Mouse (Mus musculus): ENCODE results near the gene Nfat5. TPM values are rescaled to one million over a fixed set of nuclear protein-coding genes. Genes with fewer than 3 reads are reported as not detected.

Nfat5 gene
- total RNA-seq, 2 experiments from 2014 or later: 57.4 to 69.3 TPM

- Histone ChIP-seq H3K27ac (no peak overlapping the region), H3K4me3 (no peak overlapping the region)
- no peak for TF ChIP-seq CTCF (conservative IDR thresholded peaks at IDR 0.05)
- no peak for DNase-seq (ENCODE audit: low spot score in 2 of 2)
Observed at GRCm38 (mm10) chr8:107269191-107269590, 24.1 kb upstream of the Nfat5 start.

- DNase-seq (ENCODE audit: low spot score in 2 of 2): no peak
- Histone ChIP-seq H3K27ac (no peak overlapping the region), H3K4me3 (no peak overlapping the region)
- no peak for TF ChIP-seq CTCF (conservative IDR thresholded peaks at IDR 0.05)
Observed at GRCm38 (mm10) chr8:107269617-107270139, 23.6 kb upstream of the Nfat5 start.

GRCm38 (mm10) chr8:107270287-107270686 is 23.0 kb upstream of the Nfat5 start:
- Histone ChIP-seq H3K4me3 (no peak overlapping the region), H3K27ac (no peak overlapping the region)
- TF ChIP-seq CTCF (conservative IDR thresholded peaks at IDR 0.05): no peak
- no peak for DNase-seq (ENCODE audit: low spot score in 2 of 2)

- Histone ChIP-seq H3K27ac (no peak overlapping the region), H3K4me3 (no peak overlapping the region)
- no peak for TF ChIP-seq CTCF (conservative IDR thresholded peaks at IDR 0.05)
- DNase-seq (ENCODE audit: low spot score in 2 of 2): no peak
Observed at GRCm38 (mm10) chr8:107270751-107271150, 22.5 kb upstream of the Nfat5 start.

- H3K4me3 ChIP-seq: no peak overlapping the region
- no peak for DNase-seq (ENCODE audit: low spot score in 2 of 2)
- no peak overlapping the region for H3K27ac ChIP-seq
- no peak for TF ChIP-seq CTCF (conservative IDR thresholded peaks at IDR 0.05)
Observed at GRCm38 (mm10) chr8:107277323-107277883, 15.9 kb upstream of the Nfat5 start.

GRCm38 (mm10) chr8:107278571-107278970 is 14.7 kb upstream of the Nfat5 start:
- Histone ChIP-seq H3K27ac (no peak overlapping the region), H3K4me3 (no peak overlapping the region)
- no peak for TF ChIP-seq CTCF (conservative IDR thresholded peaks at IDR 0.05)
- DNase-seq (ENCODE audit: low spot score in 2 of 2): no peak

GRCm38 (mm10) chr8:107286686-107287085 is 6.6 kb upstream of the Nfat5 start:
- Histone ChIP-seq H3K27ac (no peak overlapping the region), H3K4me3 (no peak overlapping the region)
- TF ChIP-seq CTCF (conservative IDR thresholded peaks at IDR 0.05): no peak
- DNase-seq (ENCODE audit: low spot score in 2 of 2): no peak

GRCm38 (mm10) chr8:107287522-107287921 is 5.7 kb upstream of the Nfat5 start:
- TF ChIP-seq CTCF (conservative IDR thresholded peaks at IDR 0.05): no peak
- no peak for DNase-seq (ENCODE audit: low spot score in 2 of 2)
- Histone ChIP-seq H3K27ac (no peak overlapping the region), H3K4me3 (no peak overlapping the region)

- Histone ChIP-seq H3K27ac (no peak overlapping the region), H3K4me3 (no peak overlapping the region)
- DNase-seq (ENCODE audit: low spot score in 2 of 2): no peak
- TF ChIP-seq CTCF (conservative IDR thresholded peaks at IDR 0.05): no peak
Observed at GRCm38 (mm10) chr8:107291171-107291601, 2.1 kb upstream of the Nfat5 start.

GRCm38 (mm10) chr8:107292119-107292927 is 947 bp upstream of the Nfat5 start:
- Histone ChIP-seq H3K4me3 (peak overlapping the region; percentile 97), H3K27ac (peak overlapping the region; percentile 99)
- TF ChIP-seq CTCF (conservative IDR thresholded peaks at IDR 0.05): peak; percentile 36
- DNase-seq (ENCODE audit: low spot score in 2 of 2): no peak

- H3K4me3 ChIP-seq: peak overlapping the region; percentile 97
- no peak for TF ChIP-seq CTCF (conservative IDR thresholded peaks at IDR 0.05)
- peak overlapping the region; percentile 99 for H3K27ac ChIP-seq
- peak in 1 of 2 experiments; percentile 16 for DNase-seq (ENCODE audit: low spot score in 2 of 2)
Observed at GRCm38 (mm10) chr8:107293641-107294628, 665 bp downstream of the Nfat5 start.

GRCm38 (mm10) chr8:107295450-107295849 is 2.2 kb downstream of the Nfat5 start:
- no peak for TF ChIP-seq CTCF (conservative IDR thresholded peaks at IDR 0.05)
- H3K27ac ChIP-seq: peak overlapping the region; percentile 99

More at GRCm38 (mm10) chr8:107295450-107295849, 2.2 kb downstream of the Nfat5 start:
- H3K4me3 ChIP-seq: peak overlapping the region; percentile 97
- no peak for DNase-seq (ENCODE audit: low spot score in 2 of 2)

Data from layer of hippocampus, adult 2 months (tissue).